Mouse (Mus musculus) CD8-positive naive resting alpha-beta T cell, adult 2 months (primary cell): ENCODE measurements around the gene Rnf31.
A peak's percentile ranks its signal among the peaks of the same experiment; 100 is the strongest.

Experiments
- DNase-seq, 2 experiments: peaks; one replicate each; pipeline ENCODE4 v3.0.0; 2022; ENCODE audit warnings: low read depth in 2 of 2, low spot score in 2 of 2

The Rnf31 gene

DNA sequence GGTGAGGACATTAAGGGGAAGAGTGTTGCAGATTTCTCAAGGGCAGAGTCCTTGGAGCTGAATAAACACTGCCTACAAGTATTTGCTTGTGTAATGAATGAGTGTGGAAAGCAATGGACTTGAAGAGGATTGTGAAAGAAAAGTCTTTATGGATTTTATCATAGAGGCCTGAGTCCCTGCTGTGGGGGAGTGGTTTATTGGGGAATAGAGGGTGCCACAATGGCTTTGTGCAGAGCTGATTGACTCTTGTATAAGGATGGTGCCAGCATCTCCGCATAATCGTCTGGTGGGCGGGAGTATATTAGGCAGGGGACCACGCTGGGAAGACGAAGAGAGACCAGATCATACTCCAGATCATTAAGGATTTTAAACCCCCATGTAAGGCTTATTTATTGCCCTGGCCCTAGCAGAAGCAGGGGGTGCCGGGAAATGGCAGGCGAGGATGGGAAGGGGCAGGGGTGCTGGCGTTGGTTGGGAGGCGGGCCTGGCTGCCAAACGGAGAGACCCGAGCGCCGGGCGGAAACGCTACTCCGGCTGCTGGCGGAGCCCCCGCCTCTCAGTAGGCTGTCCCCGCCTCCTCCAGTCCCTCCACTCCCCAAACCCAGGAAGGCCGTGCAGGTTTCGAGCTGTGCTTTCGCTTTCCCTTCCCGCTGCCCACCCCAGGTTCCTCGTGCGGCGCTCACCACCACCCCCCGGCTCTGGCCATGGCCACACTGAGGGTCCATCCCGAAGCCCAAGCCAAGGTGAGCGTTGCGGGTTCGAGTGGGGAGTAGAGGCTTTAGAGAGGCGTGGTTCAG, 13.4 kb upstream of the Rnf31 start, which contains the start of gene Psme1:
Gene Psme1, plus strand, starts transcription at position 253 of the 797 bp plus-strand sequence.
- DNase-seq = peak; percentile 70 to 71

DNA sequence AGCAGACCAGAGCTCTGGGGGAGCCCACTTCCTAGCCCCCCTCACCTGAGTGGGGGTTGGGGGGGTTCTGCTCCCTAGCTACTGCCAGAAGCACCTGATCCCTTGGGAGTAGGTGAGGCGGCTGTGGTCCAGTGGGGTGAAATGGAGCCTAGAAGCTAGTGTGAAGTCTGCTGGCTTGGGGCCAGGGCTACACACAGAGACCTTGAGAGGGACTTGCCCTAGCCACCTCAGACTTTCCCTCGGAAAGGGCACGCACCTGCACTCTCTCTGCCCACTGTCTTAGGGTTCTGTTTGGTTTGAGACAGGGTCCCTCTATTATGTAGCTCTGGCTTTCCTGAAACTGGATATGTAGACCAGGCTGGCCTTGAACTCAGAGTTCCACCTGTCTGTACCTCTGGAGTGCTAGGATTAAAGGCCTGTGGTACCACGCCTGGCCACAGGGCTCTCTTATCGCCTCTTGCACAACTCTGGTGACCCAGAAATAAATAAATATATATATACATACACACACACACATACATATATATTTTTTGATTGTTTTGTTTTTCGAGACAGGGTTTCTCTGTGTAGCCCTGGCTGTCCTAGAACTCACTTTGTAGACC, 12.7 kb upstream of the Rnf31 start:
- DNase-seq = peak in 1 of 2 experiments; percentile 14

DNA sequence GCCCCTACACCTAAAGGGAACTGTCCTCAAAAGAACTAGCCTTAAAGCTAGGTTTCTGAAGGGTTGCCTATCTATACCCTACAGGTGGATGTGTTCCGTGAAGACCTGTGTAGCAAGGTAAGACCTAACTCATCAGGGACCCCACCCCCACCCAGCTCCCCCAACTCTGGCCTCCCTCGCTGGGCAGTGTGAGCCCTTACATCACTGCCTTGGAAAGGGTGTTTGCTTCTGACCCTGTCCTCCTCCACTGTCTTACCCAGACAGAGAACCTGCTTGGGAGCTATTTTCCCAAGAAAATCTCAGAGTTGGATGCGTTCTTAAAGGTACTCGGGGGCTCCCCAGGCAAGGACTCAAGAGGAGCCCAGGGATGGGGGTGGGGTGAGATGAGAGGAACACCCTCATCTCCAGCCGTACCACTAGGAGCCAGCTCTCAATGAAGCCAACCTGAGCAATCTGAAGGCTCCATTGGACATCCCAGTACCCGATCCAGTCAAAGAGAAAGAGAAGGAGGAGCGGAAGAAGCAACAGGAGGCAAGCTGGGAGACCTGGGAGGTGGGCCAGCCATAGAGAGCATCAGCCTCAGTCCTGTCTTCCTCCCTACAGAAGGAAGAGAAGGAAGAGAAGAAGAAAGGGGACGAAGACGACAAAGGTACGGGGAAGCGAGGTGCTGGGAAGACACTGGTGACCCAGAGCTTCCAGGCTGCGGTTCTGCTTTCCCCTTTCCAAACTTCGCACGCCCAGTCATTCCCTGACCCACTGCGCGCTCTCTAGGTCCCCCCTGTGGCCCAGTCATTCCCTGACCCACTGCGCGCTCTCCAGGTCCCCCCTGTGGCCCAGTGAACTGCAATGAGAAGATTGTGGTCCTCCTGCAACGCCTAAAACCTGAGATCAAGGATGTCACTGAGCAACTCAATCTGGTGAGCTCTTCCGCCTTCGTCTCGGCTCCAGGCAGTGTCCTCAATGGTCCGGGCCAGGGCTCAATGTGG, 11.7 kb upstream of the Rnf31 start:
- no peak for DNase-seq

DNA sequence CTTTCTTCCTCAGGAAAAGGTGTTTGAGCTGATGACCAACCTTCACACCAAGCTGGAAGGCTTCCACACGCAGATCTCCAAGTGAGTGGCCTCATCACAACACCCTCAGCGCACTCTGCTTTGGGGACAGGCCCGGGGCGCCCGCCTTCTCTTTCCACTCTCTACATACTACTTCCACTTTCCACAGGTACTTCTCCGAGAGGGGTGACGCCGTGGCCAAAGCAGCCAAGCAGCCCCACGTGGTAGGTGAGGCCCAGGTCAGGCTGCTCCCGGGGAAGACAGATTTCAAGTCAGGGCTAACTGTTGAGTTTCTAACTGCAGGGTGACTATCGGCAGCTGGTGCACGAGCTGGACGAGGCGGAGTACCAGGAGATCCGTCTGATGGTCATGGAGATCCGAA, 10.8 kb upstream of the Rnf31 start:
- no peak for DNase-seq

DNA sequence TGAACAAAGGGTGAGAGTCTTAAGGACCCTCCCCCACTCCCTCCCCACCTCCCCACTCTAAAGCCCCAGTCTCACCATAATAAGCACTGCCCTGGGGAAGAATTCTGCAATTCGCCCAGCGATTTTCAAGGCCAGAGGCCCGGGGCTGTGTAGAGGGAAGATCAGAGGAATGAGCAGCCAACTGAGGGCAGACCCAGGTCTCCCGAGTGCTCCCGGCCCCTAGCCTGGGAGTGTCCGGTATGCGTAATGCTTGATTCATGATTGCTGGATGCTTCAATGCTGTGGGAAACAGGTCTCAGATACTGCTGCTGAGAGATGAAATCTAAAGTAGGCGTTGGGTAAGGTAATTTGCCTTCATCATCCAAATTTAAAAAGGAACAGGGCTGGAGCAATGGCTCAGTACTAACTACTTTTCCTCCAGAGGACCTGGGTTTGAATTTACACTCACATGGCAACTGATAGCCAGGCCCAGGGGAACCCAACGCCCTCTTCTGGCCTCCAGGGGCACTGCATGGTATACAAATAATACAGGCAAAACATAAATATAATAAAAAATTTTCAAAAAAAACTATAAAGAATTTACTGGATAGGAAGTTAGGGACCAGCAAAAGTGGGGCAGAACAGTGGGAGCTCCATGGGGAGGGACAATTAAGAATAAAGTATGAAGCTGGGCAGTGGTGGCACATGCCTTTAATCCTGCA, 9.4 kb upstream of the Rnf31 start:
- DNase-seq = no peak

DNA sequence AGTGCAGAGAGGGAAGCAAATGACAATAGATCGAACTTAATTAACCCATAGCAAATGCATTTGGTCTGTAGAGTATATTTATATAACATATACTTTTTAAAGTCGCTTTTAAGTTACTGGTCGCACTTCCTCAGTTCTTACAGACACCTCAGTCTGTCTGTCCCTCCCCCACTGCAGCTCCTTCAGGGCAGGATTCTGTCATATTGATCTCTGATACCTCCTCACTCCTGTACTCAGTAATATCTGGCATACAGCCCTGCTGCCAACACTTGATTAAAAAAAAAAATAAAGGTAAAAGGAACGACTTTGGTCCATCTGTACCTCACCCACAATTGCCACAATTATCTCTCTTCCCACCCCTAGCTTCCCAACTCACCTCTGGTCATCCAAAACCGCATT, 7.2 kb upstream of the Rnf31 start:
- no peak for DNase-seq

DNA sequence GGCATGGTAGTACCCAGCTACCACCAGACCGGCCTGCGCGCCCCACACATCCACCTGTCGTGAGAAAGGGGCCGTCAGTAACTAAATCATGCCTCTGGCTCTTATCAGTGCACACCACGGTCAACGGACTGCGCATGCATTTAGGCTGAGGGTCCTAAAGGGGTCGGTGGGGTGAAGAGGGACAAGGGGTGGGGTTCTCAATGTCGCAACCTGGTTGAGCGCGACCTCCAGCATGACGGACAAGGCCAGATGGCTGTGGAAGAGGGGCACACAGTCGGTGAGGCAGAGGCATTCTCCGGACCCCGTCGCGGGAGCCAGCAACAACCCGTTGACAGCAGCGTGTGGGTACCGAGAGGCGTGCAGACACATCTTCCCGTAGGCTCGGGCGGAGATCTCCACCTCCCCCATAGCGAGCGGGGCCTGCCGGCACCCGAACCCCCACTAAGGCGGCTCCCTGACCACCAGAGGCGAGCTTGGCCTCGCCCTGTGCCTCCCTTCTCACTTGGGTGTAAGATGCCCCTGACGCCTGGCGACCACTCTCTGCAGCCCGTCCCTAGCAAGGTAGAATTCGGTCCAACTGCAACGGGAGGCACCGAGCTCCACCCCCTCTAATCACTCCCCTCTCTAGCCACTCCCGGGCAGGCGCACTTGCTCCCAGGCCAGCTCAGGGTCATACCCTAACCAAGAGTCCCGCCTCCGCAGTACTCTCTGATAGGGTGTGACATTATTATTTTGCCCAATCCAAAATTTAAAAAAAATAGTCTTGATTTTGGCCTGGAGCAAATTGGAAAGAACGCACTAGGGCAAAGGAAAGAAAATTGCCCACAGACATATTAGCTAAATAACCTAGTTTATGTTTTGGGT, 6.6 kb upstream of the Rnf31 start, which contains the start of gene Emc9:
Gene Emc9, minus strand, starts transcription at position 601 of the 864 bp plus-strand sequence.
- DNase-seq = peak; percentile 64 to 65

DNA sequence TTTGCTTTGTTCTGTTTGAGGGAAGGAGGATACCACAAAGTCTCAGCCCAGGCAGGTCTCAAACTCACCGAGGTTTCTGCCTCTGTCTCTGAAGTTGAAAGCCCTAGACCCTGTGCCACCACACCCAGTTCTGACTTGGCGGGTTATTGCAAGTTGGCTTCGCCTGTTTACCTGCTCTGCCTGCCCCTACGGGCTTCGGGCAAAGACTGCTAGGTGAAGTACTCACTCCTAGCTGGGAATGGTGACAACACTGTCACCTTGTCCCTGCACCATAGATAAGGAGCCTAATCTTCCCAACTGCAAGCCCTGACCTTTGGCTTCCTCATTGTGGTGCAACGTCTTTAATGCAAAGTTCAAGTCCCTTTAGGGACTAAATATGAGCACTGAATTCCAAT, 5.9 kb upstream of the Rnf31 start:
- DNase-seq = peak; percentile 30 to 50

DNA sequence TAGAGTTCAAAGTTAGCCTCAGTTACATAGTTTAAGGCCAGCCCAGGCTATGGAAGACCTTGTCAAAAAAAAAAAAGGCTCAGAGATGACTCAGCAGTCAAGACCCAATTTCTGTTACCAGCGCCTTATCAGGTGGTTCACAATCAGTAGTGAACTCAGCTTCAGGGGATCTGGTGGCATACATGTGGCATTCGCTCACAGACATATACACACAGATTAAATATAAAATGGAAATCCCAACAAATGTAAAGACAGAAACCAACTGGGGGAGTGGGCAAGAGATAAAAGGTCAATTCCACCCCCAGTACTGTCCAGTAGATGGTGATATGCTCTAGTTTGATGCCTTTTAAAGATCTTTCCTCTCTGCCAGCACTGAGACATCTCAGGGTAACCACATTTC, 5.4 kb upstream of the Rnf31 start:
- no peak for DNase-seq

DNA sequence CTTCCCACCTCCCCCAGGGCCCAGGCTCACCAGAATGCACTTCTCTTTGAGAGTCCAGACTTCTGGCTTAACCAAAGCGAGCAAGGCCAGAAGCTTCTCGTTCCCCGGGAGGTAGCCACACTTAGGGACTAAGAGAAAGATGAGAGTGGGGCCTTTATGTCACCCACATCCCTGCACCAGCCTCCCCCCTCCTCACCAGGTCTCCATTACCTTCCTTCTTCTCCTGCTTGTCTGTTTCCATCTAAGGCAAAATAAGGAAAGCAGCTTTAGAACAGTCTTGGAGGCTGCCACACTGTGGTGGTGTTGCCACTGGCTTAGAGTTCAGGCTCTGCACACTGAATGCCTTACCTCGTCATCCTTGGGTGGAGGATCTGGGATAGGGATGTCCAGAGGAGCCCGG, 2.2 kb upstream of the Rnf31 start:
- DNase-seq = no peak

DNA sequence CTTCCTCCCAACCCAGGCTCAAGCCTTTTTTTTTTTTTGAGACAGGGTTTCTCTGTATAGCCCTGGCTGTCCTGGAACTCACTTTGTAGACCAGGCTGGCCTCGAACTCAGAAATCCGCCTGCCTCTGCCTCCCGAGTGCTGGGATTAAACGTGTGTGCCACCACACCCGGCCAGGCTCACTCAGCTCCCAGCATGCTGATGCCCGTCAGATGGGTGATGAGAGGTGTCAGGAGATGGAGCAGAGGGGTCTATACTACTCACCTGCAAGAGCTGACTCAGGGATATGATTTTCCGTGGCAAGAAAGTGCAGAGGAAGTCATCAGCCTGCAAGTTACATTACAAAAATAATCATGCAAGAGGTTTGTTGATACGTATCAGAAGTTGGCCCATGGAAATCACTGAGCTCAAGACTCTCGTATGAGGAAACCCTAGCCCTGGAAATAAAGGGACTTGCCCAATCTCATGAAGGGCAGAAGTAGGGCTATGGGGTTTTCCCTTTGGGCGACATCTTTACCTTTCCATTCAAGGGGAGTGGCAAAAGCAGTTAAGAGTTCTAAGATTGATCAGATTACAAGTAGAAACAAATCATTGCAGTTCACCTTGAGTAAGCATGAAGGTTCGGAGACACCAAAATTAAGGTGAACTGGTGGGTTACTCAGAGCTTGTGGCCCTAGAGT, 1.6 kb upstream of the Rnf31 start:
- no peak for DNase-seq

DNA sequence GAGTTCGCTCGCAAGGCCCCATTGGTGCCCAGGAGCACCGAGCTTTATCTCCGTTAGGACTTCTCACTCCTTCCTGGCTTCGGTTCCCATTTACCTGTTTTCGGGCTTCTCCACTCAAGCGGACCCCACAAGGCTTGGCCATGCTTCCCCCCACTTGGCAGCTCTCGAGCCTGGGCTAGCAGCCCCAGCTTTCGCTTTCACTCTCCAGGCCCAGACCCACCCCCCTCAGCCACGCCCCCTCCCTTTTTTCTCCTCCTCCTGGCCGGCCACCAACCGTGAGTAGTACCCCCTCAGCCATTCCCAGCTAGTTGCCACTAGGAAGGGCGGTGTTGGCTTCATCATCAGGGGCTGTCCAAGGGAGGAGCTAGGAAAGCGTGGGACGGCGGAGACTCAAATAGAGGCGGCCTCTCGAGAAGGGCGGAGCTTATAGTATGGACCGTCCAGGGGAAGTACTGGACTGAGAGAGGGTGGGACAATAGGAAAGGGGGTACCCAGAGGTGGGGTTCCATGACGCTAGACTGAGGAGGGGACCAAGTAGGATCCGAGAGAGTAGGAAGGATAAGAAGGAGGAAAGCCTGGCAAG, 669 bp upstream of the Rnf31 start, which contains the start of gene Psme2:
Gene Psme2, minus strand, starts transcription at position 366 of the 583 bp plus-strand sequence.
- peak; percentile 70 to 76 for DNase-seq

DNA sequence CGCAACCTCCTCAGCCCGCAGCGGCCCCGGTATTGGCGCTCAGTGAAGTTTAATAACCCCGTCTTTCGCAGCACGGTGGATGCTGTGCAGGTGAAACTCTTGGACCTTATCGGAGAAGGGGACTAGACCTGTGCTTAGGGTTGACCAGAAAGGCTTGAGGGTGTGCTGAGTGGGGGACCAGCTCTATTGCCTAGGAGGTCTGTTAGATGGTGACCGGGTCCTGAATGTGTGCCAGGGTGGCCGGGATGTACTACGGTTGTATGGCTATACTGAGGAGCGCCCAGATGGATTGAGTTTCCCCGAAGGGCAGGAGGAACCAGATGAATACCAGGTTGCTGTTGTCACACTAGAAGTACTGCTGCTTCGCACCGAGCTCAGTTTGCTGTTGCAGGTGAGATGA, 718 bp downstream of the Rnf31 start:
- no peak for DNase-seq

DNA sequence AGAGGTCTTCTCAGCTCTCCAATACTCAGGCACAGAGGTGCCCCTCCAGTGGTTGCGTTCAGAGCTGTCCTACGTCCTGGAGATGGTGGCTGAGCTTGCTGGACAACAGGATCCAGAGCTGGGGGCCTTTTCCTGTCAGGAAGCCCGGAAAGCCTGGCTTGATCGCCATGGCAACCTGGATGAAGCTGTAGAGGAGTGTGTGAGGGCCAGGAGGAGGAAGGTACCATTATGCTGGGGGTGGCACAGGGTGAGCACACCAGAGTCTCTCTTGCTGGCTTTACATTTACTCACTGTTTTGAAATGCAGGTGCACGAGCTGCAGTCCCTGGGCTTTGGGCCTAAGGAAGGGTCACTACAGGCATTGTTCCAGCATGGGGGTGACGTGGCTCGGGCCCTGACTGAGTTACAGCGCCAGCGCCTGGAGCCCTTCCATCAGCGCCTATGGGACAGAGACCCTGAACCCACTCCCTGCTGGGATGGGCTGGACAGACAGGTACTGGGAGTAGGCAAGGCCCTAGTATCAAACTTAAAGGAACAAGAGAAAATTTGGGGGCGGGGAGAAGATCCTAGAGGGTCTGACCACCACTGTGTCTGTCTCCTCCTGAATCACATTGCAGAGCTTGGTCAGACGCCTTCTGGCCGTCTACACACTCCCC, 4.7 kb downstream of the Rnf31 start:
- no peak for DNase-seq

DNA sequence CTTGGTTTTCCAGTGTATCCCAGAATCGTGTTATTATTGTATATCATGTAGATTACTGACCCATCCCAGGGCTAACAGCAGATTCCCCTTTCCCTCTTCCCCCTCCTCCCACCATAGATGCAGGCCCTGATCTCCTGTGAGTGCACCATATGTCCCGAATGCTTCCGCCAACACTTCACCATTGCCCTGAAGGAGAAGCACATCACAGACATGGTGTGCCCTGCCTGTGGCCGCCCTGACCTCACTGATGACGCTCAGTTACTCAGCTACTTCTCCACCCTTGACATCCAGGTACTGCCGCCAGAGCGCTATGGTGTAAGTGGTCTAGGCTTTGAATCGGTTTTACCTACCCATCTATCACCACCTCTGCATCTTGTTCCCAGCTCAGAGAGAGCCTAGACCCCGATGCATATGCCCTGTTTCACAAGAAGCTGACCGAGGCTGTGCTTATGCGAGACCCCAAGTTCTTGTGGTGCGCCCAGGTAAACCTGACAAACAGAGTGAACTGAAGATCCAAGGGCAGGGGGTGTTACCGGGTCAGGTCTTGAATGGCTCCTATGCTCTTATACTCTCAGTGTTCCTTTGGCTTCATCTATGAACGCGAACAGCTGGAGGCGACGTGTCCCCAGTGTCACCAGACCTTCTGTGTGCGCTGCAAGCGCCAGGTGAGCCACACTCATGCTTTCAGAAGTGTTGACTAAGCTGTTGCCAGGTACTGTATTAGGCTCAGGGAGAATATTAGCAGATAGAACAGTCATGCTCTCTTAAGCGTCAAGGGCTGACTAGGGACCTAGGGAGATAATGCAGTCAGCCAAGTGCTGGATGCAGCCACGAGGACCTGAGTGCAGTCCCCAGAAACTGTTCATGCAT, 7.2 kb downstream of the Rnf31 start:
- DNase-seq = no peak

DNA sequence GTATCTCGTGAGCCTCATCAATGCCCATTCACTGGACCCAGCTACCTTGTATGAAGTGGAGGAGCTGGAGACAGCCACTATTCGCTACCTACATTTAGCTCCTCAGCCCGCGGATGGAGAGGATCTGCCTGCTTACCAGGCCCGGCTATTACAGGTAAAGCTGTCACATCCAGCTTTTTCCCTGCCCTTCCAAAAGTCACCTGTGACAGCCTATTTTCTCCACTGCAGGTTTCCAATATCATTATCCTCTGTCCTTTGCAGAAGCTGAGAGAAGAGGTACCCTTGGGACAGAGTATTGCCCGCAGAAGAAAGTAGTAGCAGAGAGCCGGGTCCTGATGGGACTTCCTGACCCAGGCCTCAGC, 11.7 kb downstream of the Rnf31 start, which contains the start of gene Irf9:
Gene Irf9, plus strand, starts transcription at position 301 of the 362 bp plus-strand sequence.
- no peak for DNase-seq
